Mouse (Mus musculus) spleen, postnatal 36 days (tissue): ENCODE results near the gene Pclo.
"Not testable (repeated sequence)": the region's sequence is repeated elsewhere in the genome, so short reads cannot be mapped to it uniquely, and the experiment has no call there.

Experiments
- DNase-seq, 2 experiments: peaks; one replicate each; pipeline ENCODE4 v3.0.0; 2022; ENCODE audit warnings: low spot score in 2 of 2, mixed read lengths in 1 of 2

Pclo gene

DNA sequence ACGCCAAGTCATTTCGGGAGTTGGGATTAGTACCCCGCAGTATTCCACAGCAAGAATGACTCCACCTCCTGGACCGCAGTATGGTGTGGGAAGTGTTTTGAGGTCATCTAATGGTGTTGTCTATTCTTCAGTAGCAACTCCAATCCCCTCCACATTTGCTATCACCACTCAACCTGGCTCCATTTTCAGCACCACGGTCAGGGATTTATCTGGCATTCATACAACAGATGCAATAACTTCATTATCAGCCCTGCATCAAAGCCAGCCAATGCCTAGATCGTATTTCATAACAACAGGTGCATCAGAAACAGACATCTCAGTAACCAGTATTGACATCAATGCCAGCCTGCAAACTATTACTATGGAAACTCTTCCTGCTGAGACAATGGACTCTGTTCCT is 165.7 kb downstream of the Pclo start:
- no peak for DNase-seq

DNA sequence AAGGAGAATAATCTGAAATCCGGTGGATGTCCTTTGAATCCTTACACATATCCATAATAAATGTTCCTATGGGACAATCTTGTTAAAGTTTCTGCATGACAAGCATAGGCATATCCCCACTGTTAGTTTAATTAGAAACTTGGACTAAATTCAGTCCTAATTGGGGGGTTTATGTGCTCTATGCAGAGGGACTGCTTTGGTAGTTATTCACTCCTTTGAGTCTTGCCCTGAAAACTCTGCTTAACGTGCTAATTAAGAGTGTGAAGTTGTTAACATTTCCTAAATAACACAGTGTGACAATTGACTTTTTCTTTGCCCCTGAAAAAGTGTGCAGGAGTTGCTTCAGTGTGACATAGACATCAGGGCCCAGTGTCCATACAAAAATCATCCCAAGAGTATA is 177.3 kb downstream of the Pclo start:
- DNase-seq = no peak

DNA sequence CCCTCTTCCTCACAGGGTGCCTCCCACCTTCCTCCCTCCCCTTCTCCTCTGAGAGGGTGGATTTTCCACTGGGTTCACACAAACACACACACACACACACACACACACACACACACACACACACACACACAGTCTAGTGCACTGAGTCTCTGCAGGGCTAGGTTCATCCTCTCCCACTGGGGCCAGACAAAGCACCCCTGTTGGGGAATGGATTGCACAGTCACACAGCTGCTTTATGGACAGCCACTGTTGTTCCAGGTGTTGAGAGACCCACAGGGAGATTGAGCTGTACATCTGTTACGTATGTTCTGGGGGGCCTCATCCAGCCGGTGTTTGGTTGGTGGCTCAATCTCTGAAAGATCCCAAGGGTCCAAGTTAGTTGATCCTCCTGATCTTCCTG is 182.0 kb downstream of the Pclo start:
- no peak for DNase-seq

- no peak for DNase-seq
Observed at GRCm38 (mm10) chr5:14700900-14701299, 186.2 kb downstream of the Pclo start.

- no peak for DNase-seq
Observed at GRCm38 (mm10) chr5:14705423-14705822, 190.7 kb downstream of the Pclo start.

- no peak for DNase-seq
Observed at GRCm38 (mm10) chr5:14707311-14707710, 192.6 kb downstream of the Pclo start.

DNA sequence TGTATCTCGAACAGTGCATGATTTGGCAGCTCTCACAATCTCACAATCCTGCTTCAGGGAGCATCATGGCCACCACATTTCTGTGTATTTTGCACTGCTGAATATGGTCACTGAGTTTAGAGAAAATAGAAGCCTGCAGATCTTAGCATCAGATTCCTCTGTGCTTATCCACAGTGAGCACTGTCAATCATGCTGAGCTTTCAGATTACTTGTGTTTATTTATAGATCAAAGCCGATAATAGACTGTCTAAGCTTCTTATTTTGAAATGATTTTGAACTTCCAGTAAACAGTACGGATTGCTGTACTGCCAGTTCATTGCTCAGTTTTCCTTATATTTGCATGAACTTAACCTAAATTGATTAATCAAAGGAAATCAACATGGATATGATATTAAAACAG is 208.9 kb downstream of the Pclo start:
- no peak for DNase-seq

GRCm38 (mm10) chr5:14728676-14729253 is 214.0 kb downstream of the Pclo start:
- DNase-seq = no peak

DNA sequence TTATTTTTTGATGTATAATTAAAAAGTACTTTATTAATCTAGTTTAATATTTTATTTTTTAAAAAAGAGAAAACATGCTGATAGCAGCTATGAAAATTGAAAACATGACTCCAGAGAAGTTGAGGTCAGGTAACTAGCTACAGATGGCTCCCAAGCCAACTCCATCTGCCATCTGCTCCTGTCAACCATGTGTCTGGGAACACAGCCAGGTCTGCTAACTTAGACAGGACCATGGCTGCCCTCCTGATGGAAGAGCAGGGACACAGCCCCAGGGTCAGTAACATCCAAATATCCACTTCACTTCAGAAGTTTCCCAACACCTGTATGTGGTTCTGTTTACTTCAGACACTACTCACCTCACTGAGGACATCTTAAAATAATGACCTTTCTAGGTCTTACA is 236.2 kb downstream of the Pclo start:
- DNase-seq = no peak

DNA sequence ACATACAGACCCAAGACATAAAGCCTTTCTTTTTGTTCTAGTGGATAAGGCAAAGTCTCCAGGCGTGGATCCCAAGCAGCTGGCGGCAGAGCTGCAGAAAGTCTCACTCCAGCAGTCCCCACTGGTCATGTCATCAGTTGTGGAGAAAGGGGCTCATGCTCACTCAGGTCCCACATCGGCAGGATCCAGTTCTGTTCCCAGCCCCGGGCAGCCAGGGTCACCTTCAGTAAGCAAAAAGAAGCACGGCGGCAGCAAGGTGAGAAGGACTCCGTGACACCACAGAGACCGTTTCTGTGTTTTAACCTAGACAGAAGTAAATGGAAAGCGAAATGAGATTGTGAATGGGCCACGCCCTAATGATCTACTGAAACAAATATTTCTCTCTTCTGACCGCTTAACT is 252.0 kb downstream of the Pclo start:
- no peak for DNase-seq

GRCm38 (mm10) chr5:14782362-14783082 is 267.8 kb downstream of the Pclo start:
- DNase-seq = no peak

DNA sequence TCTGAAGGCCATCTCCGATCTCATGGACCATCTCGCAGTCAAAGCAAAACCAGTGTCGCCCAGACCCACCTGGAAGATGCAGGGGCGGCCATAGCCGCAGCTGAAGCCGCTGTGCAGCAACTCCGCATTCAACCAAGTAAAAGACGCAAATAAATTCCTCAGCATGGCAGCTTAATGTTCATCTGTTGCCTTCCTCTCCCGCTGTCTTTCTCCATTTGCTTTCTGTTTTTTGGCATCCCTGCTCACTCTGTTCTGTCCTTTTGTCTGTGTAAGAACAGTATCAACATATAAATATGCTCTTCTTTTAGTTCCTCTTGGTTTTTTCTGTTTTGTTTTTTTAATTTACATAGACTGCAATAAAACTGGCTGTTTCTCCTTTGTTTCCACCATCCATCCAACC is 279.2 kb downstream of the Pclo start:
- no peak for DNase-seq

GRCm38 (mm10) chr5:14807136-14807535 is 292.4 kb downstream of the Pclo start:
- no peak for DNase-seq

DNA sequence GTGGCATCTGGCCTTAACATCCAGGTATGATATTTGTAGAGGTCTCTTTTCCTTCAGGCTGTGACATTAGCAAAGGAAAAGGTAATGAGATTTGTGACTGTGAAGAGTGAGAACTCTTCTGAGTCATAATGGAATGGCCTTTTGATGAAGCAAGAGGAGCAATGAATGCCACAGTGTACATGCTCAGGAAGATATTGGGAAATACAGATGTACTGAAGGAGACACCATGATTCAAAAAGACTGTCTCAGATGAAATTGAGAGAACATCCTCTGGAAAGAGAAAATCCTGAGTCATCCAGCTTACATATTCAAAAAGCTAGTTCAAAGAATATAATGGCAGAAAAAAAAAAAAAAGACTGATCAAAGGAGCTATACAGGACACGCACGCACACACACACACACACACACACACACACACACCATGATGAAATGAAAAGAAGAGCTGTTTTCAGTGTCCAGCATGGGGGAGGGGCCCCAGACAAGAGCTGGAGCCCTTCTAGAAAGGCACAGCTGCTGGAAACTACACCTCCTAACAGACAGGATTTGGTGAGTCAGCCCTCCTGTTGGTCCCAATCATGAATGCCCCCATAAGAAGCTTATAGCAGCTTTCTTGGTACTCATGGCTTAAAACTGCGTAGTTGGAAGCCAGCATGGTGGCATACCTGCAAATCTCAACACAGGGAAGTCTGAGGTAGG is 318.6 kb downstream of the Pclo start:
- DNase-seq = no peak

- DNase-seq = no peak
Observed at GRCm38 (mm10) chr5:14834155-14834991, 319.7 kb downstream of the Pclo start.

- no peak for DNase-seq
Observed at GRCm38 (mm10) chr5:14853650-14854049, 338.9 kb downstream of the Pclo start.

GRCm38 (mm10) chr5:14885291-14885690 is 370.6 kb downstream of the Pclo start:
- DNase-seq = not testable (repeated sequence)

- no peak for DNase-seq
Observed at GRCm38 (mm10) chr5:14892242-14892641, 377.5 kb downstream of the Pclo start.

- DNase-seq = not testable (repeated sequence)
Observed at GRCm38 (mm10) chr5:14903539-14903938, 388.8 kb downstream of the Pclo start.
